Mouse (Mus musculus) retina, adult 2 months (tissue): Measurements from ENCODE around the gene Cpm.

ENCODE experiments used
- DNase-seq: peaks from one replicate; pipeline ENCODE4 v3.0.0-alpha.2; 2012; ENCODE audit warnings: low read depth, low spot score

Cpm gene

GRCm38 (mm10) chr10:117634323-117635030 is 5.2 kb downstream of the Cpm start:
- no peak for DNase-seq

- DNase-seq = no peak
Observed at GRCm38 (mm10) chr10:117635078-117635771, 5.9 kb downstream of the Cpm start.

GRCm38 (mm10) chr10:117635823-117636589 is 6.7 kb downstream of the Cpm start:
- DNase-seq = no peak

GRCm38 (mm10) chr10:117637062-117637744 is 7.9 kb downstream of the Cpm start:
- no peak for DNase-seq

- no peak for DNase-seq
Observed at GRCm38 (mm10) chr10:117637745-117638577, 8.7 kb downstream of the Cpm start.

GRCm38 (mm10) chr10:117638578-117639220 is 9.4 kb downstream of the Cpm start:
- no peak for DNase-seq

GRCm38 (mm10) chr10:117639221-117639599 is 9.9 kb downstream of the Cpm start:
- DNase-seq = no peak

- DNase-seq = no peak
Observed at GRCm38 (mm10) chr10:117639899-117640594, 10.7 kb downstream of the Cpm start.

GRCm38 (mm10) chr10:117640595-117641078 is 11.3 kb downstream of the Cpm start:
- no peak for DNase-seq

- DNase-seq = peak; percentile 47
Observed at GRCm38 (mm10) chr10:117641400-117642200, 12.3 kb downstream of the Cpm start.

- DNase-seq = no peak
Observed at GRCm38 (mm10) chr10:117642201-117642450, 12.8 kb downstream of the Cpm start.

GRCm38 (mm10) chr10:117642491-117643262 is 13.4 kb downstream of the Cpm start:
- no peak for DNase-seq

GRCm38 (mm10) chr10:117643302-117643701 is 14.0 kb downstream of the Cpm start:
- DNase-seq = no peak

- no peak for DNase-seq
Observed at GRCm38 (mm10) chr10:117643711-117644428, 14.6 kb downstream of the Cpm start.

- no peak for DNase-seq
Observed at GRCm38 (mm10) chr10:117644429-117644748, 15.1 kb downstream of the Cpm start.

GRCm38 (mm10) chr10:117644828-117645227 is 15.5 kb downstream of the Cpm start:
- DNase-seq = no peak

- no peak for DNase-seq
Observed at GRCm38 (mm10) chr10:117645487-117645964, 16.2 kb downstream of the Cpm start.
